Mouse (Mus musculus): ENCODE results near the gene Rasgef1b.

The Rasgef1b gene

GRCm38 (mm10) chr5:99320783-99321182, 408.1 kb downstream of the Rasgef1b start:
- no peak for DNase-seq (ENCODE audit: low read depth, low spot score)

- DNase-seq (ENCODE audit: low read depth, low spot score): no peak
Measured at GRCm38 (mm10) chr5:99297939-99298338, 430.9 kb downstream of the Rasgef1b start.

- no peak for DNase-seq (ENCODE audit: low read depth, low spot score)
Measured at GRCm38 (mm10) chr5:99296348-99296747, 432.5 kb downstream of the Rasgef1b start.

- no peak for DNase-seq (ENCODE audit: low read depth, low spot score)
Measured at GRCm38 (mm10) chr5:99292287-99292851, 436.5 kb downstream of the Rasgef1b start.

GRCm38 (mm10) chr5:99291084-99291830, 437.6 kb downstream of the Rasgef1b start:
- DNase-seq (ENCODE audit: low read depth, low spot score): no peak

GRCm38 (mm10) chr5:99288262-99288661, 440.6 kb downstream of the Rasgef1b start:
- no peak for DNase-seq (ENCODE audit: low read depth, low spot score)

- no peak for DNase-seq (ENCODE audit: low read depth, low spot score)
Measured at GRCm38 (mm10) chr5:99287647-99288185, 441.1 kb downstream of the Rasgef1b start.

- DNase-seq (ENCODE audit: low read depth, low spot score): no peak
Measured at GRCm38 (mm10) chr5:99286575-99286974, 442.3 kb downstream of the Rasgef1b start.

GRCm38 (mm10) chr5:99286024-99286423, 442.8 kb downstream of the Rasgef1b start:
- DNase-seq (ENCODE audit: low read depth, low spot score): no peak

- DNase-seq (ENCODE audit: low read depth, low spot score): no peak
Measured at GRCm38 (mm10) chr5:99284369-99284768, 444.5 kb downstream of the Rasgef1b start.

- no peak for DNase-seq (ENCODE audit: low read depth, low spot score)
Measured at GRCm38 (mm10) chr5:99283636-99284035, 445.2 kb downstream of the Rasgef1b start.

GRCm38 (mm10) chr5:99280536-99280935, 448.3 kb downstream of the Rasgef1b start:
- no peak for DNase-seq (ENCODE audit: low read depth, low spot score)

GRCm38 (mm10) chr5:99279016-99279757, 449.7 kb downstream of the Rasgef1b start:
- DNase-seq (ENCODE audit: low read depth, low spot score): peak; percentile 19

GRCm38 (mm10) chr5:99278364-99278763, 450.5 kb downstream of the Rasgef1b start:
- DNase-seq (ENCODE audit: low read depth, low spot score): no peak

- DNase-seq (ENCODE audit: low read depth, low spot score): no peak
Measured at GRCm38 (mm10) chr5:99277536-99277935, 451.3 kb downstream of the Rasgef1b start.

- no peak for DNase-seq (ENCODE audit: low read depth, low spot score)
Measured at GRCm38 (mm10) chr5:99274119-99274563, 454.7 kb downstream of the Rasgef1b start.

GRCm38 (mm10) chr5:99271531-99271930, 457.3 kb downstream of the Rasgef1b start:
- no peak for DNase-seq (ENCODE audit: low read depth, low spot score)

GRCm38 (mm10) chr5:99269131-99269530, 459.7 kb downstream of the Rasgef1b start:
- DNase-seq (ENCODE audit: low read depth, low spot score): no peak

GRCm38 (mm10) chr5:99267338-99267737, 461.5 kb downstream of the Rasgef1b start:
- DNase-seq (ENCODE audit: low read depth, low spot score): no peak

GRCm38 (mm10) chr5:99266301-99266700, 462.6 kb downstream of the Rasgef1b start:
- DNase-seq (ENCODE audit: low read depth, low spot score): no peak

- DNase-seq (ENCODE audit: low read depth, low spot score): no peak
Measured at GRCm38 (mm10) chr5:99262197-99262920, 466.5 kb downstream of the Rasgef1b start.
